Mouse (Mus musculus): ENCODE results near the gene Tsc22d3. TPM values are rescaled to one million over a fixed set of nuclear protein-coding genes. Genes with fewer than 3 reads are reported as not detected.
A peak's percentile ranks its signal among the peaks of the same experiment; 100 is the strongest.

Gene Tsc22d3
- polyA plus RNA-seq, 1 experiment from 2014 or later: 80.3 TPM

DNA sequence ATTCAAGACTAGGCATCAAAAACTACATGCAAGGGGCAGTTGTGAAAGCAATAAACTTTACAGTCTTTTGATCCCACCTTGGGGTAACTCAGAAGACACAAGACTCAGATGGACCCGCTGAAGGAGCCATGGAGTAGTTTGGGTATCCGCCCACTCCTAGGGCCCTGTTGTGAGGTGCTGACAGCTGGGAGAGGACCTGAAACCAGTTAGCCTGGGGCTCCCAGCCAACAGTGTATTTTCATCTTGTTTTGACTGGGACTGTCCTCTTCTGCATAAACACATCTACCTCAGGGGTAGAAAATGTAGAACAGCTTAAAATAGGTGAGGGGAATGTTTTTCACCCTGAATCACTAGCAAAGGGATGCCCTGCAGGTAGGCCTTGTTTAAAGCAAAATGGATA lies 44.5 kb downstream of the Tsc22d3 start:
- Histone ChIP-seq H3K9me3 (ENCODE audit: control insufficient read depth) (no peaks in the 10 kb centered on the region), H3K27me3 (replicated peaks; ENCODE audit: control insufficient read depth, insufficient read depth, low read length) (no peaks in the 10 kb centered on the region; the same call in 1 of the 2 replicates), H3K4me3 (ENCODE audit: low read depth, low read length) (no peak overlapping the region), H3K27ac (ENCODE audit: low read depth, low read length) (no peak overlapping the region), H3K4me1 (replicated peaks; ENCODE audit: control insufficient read depth, insufficient read depth, low read length) (no peaks in the 10 kb centered on the region; the same call in 1 of the 2 replicates), H3K9ac (ENCODE audit: low read depth, low read length) (no peak overlapping the region), H3K36me3 (ENCODE audit: control insufficient read depth, insufficient read depth) (no peaks in the 10 kb centered on the region), H3K4me2 (replicated peaks; ENCODE audit: low read depth) (no peak overlapping the region)
- WGBS: 71% methylated on average over 2 of the region's 2 CpGs
- no peak for ATAC-seq
- no peak for TF ChIP-seq CTCF (IDR thresholded peaks at IDR 0.05; ENCODE audit: low read depth)

DNA sequence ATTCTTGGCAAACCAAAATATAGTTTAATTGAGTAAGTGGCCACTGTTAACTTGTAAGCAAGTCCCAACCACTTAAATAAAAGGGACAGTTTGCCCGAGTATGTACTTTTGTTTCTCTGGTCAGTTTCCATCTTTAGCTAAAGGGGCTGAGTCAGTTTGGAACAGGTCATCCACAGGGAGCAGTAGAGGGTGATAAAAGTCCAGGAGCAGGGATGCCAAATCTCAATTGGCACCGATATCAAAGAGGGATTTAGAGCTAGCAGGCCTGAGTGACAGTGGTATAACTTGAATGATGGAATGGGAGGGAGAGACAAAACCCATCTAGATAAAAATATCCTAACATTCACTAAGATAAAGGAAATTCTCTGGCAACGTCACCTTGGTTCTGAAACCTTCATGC lies 45.0 kb downstream of the Tsc22d3 start:
- Histone ChIP-seq H3K27ac (ENCODE audit: low read depth, low read length) (no peak overlapping the region), H3K9ac (ENCODE audit: low read depth, low read length) (no peak overlapping the region), H3K27me3 (replicated peaks; ENCODE audit: control insufficient read depth, insufficient read depth, low read length) (no peaks in the 10 kb centered on the region; the same call in 1 of the 2 replicates), H3K36me3 (ENCODE audit: control insufficient read depth, insufficient read depth) (no peaks in the 10 kb centered on the region), H3K9me3 (ENCODE audit: control insufficient read depth) (no peaks in the 10 kb centered on the region), H3K4me2 (replicated peaks; ENCODE audit: low read depth) (no peak overlapping the region), H3K4me3 (ENCODE audit: low read depth, low read length) (no peak overlapping the region), H3K4me1 (replicated peaks; ENCODE audit: control insufficient read depth, insufficient read depth, low read length) (no peaks in the 10 kb centered on the region; the same call in 1 of the 2 replicates)
- 83% methylated on average over 3 of the region's 3 CpGs for WGBS
- no peak for TF ChIP-seq CTCF (IDR thresholded peaks at IDR 0.05; ENCODE audit: low read depth)
- ATAC-seq: no peak

DNA sequence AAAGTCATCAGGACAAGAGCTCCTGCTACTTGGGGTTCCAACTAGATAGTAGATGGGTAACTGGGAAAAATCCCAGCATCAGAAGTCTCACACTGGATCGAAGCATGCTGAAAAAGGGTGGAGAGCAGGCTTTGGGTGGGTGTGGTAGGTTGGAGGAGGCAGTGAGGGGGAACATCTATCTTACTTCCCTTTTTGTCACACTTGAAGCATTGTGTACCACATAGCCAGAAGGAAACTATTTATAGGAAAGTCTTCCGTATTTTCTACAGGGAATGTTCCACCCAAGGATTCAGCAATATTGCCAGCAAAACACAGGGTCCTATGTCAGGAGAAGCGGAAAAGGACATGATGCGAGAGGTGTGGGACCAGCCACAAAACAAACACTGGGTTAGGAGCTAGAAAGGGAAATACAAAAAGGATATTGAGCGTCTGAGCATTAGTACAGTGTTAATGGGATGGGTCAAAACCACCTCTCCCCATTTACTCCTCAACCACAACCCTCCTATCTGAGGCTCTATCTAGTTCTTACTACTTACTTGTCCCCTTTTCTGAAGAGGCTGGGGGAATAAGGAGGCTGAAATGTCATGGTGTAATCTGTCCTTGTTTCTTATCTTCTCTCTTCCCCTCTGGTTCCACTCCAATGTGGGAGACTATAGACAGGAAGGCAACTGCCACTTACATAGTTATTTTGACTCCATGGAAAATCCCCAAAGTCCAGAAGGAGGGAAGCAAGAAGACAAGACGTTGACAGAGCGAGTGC lies 52.6 kb downstream of the Tsc22d3 start:
- TF ChIP-seq CTCF (IDR thresholded peaks at IDR 0.05; ENCODE audit: low read depth): no peak
- H3K4me3 ChIP-seq (ENCODE audit: low read depth, low read length): no peak overlapping the region
- 81% methylated on average over 7 of the region's 7 CpGs for WGBS
- no peak for ATAC-seq
- no peaks in the 10 kb centered on the region for H3K4me1 ChIP-seq (replicated peaks; ENCODE audit: control insufficient read depth, insufficient read depth, low read length)
- H3K4me2 ChIP-seq (replicated peaks; ENCODE audit: low read depth): no peak overlapping the region
- no peak overlapping the region for H3K9ac ChIP-seq (ENCODE audit: low read depth, low read length)
- no peaks in the 10 kb centered on the region for H3K36me3 ChIP-seq (ENCODE audit: control insufficient read depth, insufficient read depth)
- no peaks in the 10 kb centered on the region for H3K27me3 ChIP-seq (replicated peaks; ENCODE audit: control insufficient read depth, insufficient read depth, low read length)
- no peak overlapping the region for H3K27ac ChIP-seq (ENCODE audit: low read depth, low read length)
- H3K9me3 ChIP-seq (ENCODE audit: control insufficient read depth): no peaks in the 10 kb centered on the region

DNA sequence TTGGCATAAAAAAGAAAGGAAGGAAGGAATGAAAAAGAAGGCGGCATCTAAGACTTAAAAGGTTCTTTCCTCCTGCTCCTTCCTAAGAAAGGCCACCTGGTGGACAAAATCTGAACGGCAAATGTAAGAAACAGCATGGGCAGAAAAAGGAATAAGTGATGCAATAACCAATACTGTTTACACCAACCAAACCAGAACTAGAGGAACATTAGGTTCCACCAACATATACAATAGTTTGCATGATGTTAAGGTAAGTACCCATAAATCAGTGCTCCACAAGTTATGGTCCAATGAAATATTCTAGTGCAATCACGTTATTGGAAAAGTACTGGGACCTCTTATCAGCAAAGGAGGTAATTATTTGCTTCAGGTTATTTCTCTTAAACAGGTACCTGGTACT lies 55.7 kb downstream of the Tsc22d3 start:
- H3K27me3 ChIP-seq (replicated peaks; ENCODE audit: control insufficient read depth, insufficient read depth, low read length): no peaks in the 10 kb centered on the region
- no peak overlapping the region for H3K9ac ChIP-seq (ENCODE audit: low read depth, low read length)
- H3K27ac ChIP-seq (ENCODE audit: low read depth, low read length): no peak overlapping the region
- H3K4me3 ChIP-seq (ENCODE audit: low read depth, low read length): no peak overlapping the region
- no peaks in the 10 kb centered on the region for H3K4me1 ChIP-seq (replicated peaks; ENCODE audit: control insufficient read depth, insufficient read depth, low read length)
- WGBS: 23% methylated on average over 3 of the region's 3 CpGs
- peak; percentile 77 for TF ChIP-seq CTCF (IDR thresholded peaks at IDR 0.05; ENCODE audit: low read depth)
- H3K4me2 ChIP-seq (replicated peaks; ENCODE audit: low read depth): no peak overlapping the region
- H3K36me3 ChIP-seq (ENCODE audit: control insufficient read depth, insufficient read depth): no peaks in the 10 kb centered on the region
- no peaks in the 10 kb centered on the region for H3K9me3 ChIP-seq (ENCODE audit: control insufficient read depth)
- 0 out of 2 replicates have a peak, but pooled peaks have one; percentile 21 for ATAC-seq

DNA sequence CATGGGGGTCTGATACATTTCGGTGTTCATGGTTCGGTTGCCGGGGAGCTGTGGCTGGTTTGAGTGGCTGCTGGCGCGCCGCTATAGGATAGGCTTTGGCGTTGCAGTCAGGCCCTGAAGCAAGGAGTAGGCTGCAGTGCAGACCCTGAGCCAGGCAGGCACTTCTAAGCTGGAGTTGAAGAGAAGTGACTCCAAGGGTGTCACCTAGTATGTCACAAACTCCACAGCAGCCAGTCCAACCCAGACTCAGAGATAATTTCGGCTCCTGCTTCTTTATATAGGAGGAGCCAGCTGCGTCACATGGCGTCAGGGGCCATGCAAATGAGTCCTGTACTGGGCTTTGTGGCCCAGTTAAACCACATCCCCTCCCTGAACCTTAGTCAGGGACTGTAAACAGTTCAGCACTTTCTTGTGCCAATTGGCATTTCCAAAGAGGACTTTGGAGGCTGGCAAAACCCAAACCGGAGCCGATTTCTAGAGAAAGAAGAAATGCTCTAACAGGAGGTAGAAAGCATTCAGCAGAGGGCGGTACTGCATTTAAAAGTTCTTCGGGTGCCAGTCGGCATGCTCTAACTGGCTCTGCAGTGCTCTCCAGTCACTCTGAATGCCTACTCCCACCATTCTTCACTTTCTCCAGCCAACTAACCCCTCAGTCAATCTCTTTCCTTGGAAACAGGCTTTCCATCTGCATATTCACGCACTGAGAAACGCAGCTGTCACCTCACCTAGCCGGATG lies 57.4 kb downstream of the Tsc22d3 start:
- peak overlapping the region; percentile 64 for H3K4me2 ChIP-seq (replicated peaks; ENCODE audit: low read depth)
- ATAC-seq: peak; percentile 73
- peak overlapping the region; percentile 93 for H3K27ac ChIP-seq (ENCODE audit: low read depth, low read length)
- H3K27me3 ChIP-seq (replicated peaks; ENCODE audit: control insufficient read depth, insufficient read depth, low read length): no peaks in the 10 kb centered on the region
- H3K4me3 ChIP-seq (ENCODE audit: low read depth, low read length): peak overlapping the region; percentile 56
- H3K9ac ChIP-seq (ENCODE audit: low read depth, low read length): peak overlapping the region; percentile 78
- H3K4me1 ChIP-seq (replicated peaks; ENCODE audit: control insufficient read depth, insufficient read depth, low read length): no peaks in the 10 kb centered on the region
- no peaks in the 10 kb centered on the region for H3K36me3 ChIP-seq (ENCODE audit: control insufficient read depth, insufficient read depth)
- peak; percentile 36; the same call in 1 of the 2 replicates for TF ChIP-seq CTCF (IDR thresholded peaks at IDR 0.05; ENCODE audit: low read depth)
- H3K9me3 ChIP-seq (ENCODE audit: control insufficient read depth): no peaks in the 10 kb centered on the region
- 29% methylated on average over 18 of the region's 18 CpGs for WGBS

DNA sequence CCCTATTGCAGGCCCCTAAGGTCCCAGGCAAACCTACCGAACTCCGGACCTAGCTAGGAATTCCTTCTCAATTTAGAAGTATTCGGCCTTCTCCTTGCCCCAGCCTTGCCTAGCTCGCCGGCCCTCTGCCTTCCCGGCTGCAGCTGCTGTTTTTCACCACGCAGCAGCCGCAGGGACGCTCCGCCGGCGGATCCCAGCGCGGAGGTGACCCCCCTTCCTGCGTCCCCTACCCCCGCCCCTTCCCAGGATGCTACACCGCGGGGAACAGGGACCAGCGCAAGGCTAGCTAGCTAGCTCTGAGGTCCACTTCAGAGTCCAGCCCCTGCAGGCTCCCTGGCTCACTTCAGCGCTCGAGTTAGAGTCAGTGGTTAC lies 58.0 kb downstream of the Tsc22d3 start:
- Histone ChIP-seq H3K9me3 (ENCODE audit: control insufficient read depth) (no peaks in the 10 kb centered on the region), H3K36me3 (ENCODE audit: control insufficient read depth, insufficient read depth) (no peaks in the 10 kb centered on the region), H3K4me2 (replicated peaks; ENCODE audit: low read depth) (peak overlapping the region; percentile 64), H3K4me1 (replicated peaks; ENCODE audit: control insufficient read depth, insufficient read depth, low read length) (no peaks in the 10 kb centered on the region), H3K27ac (ENCODE audit: low read depth, low read length) (peak overlapping the region; percentile 93), H3K4me3 (ENCODE audit: low read depth, low read length) (peak overlapping the region; percentile 56), H3K27me3 (replicated peaks; ENCODE audit: control insufficient read depth, insufficient read depth, low read length) (no peaks in the 10 kb centered on the region), H3K9ac (ENCODE audit: low read depth, low read length) (peak overlapping the region; percentile 78)
- 0 out of 2 replicates have a peak, but pooled peaks have one; percentile 13 for ATAC-seq
- 15% methylated on average over 15 of the region's 21 CpGs for WGBS
- TF ChIP-seq CTCF (IDR thresholded peaks at IDR 0.05; ENCODE audit: low read depth): no peak
